In the genomic region with DNA sequence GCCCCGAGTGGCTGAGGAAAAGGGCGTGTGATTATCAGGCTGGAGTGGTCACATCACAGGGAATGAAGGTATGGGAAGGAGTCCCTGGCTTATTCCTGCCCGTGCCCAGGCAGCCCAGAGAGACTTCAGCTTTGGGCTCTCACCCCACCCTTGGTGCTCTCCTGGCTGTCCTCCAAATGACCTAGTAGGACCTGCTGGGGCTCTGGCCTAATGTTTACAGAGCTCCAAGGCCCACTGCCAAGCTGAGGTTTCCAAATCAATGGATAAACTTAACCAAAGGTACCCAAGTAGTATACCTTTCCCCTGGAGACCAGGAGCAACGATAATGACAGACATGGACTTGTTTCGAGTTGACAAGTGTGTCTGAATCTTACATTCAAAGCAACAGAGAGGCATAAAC, we compare ENCODE assay signal across 12 mouse cellular contexts.
DNase-seq lines count a peak whose midpoint lies in the region; ATAC-seq and TF ChIP-seq lines count a peak whose summit lies in the region.
"Had no signal": no experiment of that assay in that cellular context is flagged by ENCODE, and none has a peak within 500 bp of the region (broad histone marks: within the 10 kb centered on the region; RNA-seq: fewer than 3 reads in every experiment).

No protein-coding gene starts in this region.

- H3K4me1 ChIP-seq in liver, postnatal 0 days (ENCODE audit: insufficient read depth): peaks cover 5% of the 10 kb centered on the region; the same call in 1 of the 2 replicates
- peaks cover 13% of the 10 kb centered on the region for H3K4me1 ChIP-seq in neural tube, embryonic 15.5 days
- H3K4me1 ChIP-seq in midbrain, embryonic 15.5 days: peaks cover 6% of the 10 kb centered on the region; the same call in 1 of the 2 replicates
- H3K4me1 ChIP-seq: midbrain, embryonic 12.5 days had no signal

- no peaks in the 10 kb centered on the region for H3K27me3 ChIP-seq in liver, postnatal 0 days (ENCODE audit: insufficient read depth, low read length)
- H3K27me3 ChIP-seq in neural tube, embryonic 15.5 days (replicated peaks): no peaks in the 10 kb centered on the region
- H3K27me3 ChIP-seq in midbrain, embryonic 15.5 days (replicated peaks): no peaks in the 10 kb centered on the region
- H3K27me3 ChIP-seq: heart, embryonic 13.5 days; midbrain, embryonic 12.5 days had no signal

- TF ChIP-seq CTCF in liver, postnatal 0 days (IDR thresholded peaks at IDR 0.05; ENCODE audit: low read depth): no peak

- peak; percentile 13 for DNase-seq in gastrocnemius, postnatal 14 days
- no peak for DNase-seq in gastrocnemius, postnatal 36 days
- DNase-seq in ovary, postnatal 36 days (ENCODE audit: low spot score): peak; percentile 21
- DNase-seq in ovary, postnatal 14 days (ENCODE audit: low spot score): no peak
- peak; percentile 79 for DNase-seq in liver, postnatal 0 days
- DNase-seq in spleen, postnatal 36 days (ENCODE audit: low spot score in 2 of 2): no peak
- DNase-seq: cerebellum, adult 9-10 months; forebrain, postnatal 0 days had no signal

- WGBS in liver, postnatal 0 days (ENCODE audit: insufficient replicate concordance): 68% methylated on average over 5 of the region's 5 CpGs
- 91% methylated on average over 5 of the region's 5 CpGs for WGBS in neural tube, embryonic 15.5 days
- WGBS in midbrain, embryonic 15.5 days: 93% methylated on average over 5 of the region's 5 CpGs

- no peak for TF ChIP-seq EP300 in liver, postnatal 0 days (IDR thresholded peaks at IDR 0.05; ENCODE audit: low read depth)

- no peak overlapping the region for H3K4me3 ChIP-seq in liver, postnatal 0 days (ENCODE audit: low read depth, low read length)
- no peak overlapping the region for H3K4me3 ChIP-seq in neural tube, embryonic 15.5 days (replicated peaks)
- H3K4me3 ChIP-seq in midbrain, embryonic 15.5 days: no peak overlapping the region
- H3K4me3 ChIP-seq: heart, embryonic 13.5 days; midbrain, embryonic 12.5 days had no signal

- H3K27ac ChIP-seq in liver, postnatal 0 days (ENCODE audit: low read depth): no peak overlapping the region
- no peak overlapping the region for H3K27ac ChIP-seq in neural tube, embryonic 15.5 days (replicated peaks)
- no peak overlapping the region for H3K27ac ChIP-seq in midbrain, embryonic 15.5 days
- H3K27ac ChIP-seq: heart, embryonic 13.5 days; midbrain, embryonic 12.5 days had no signal

- ATAC-seq in liver, postnatal 0 days: peak; percentile 87
- no peak for ATAC-seq in neural tube, embryonic 15.5 days (ENCODE audit: low FRiP score)
- no peak for ATAC-seq in midbrain, embryonic 15.5 days (replicated peaks)
- ATAC-seq: forebrain, postnatal 0 days had no signal

- no peaks in the 10 kb centered on the region for H3K9me3 ChIP-seq in liver, postnatal 0 days (ENCODE audit: low read length)
- H3K9me3 ChIP-seq in neural tube, embryonic 15.5 days (replicated peaks): no peaks in the 10 kb centered on the region
- no peaks in the 10 kb centered on the region for H3K9me3 ChIP-seq in midbrain, embryonic 15.5 days
- H3K9me3 ChIP-seq: heart, embryonic 13.5 days; midbrain, embryonic 12.5 days had no signal

- H3K36me3 ChIP-seq in liver, postnatal 0 days (replicated peaks; ENCODE audit: insufficient read depth, low read length): peaks cover 10% of the 10 kb centered on the region; the same call in 1 of the 2 replicates
- peaks cover 20% of the 10 kb centered on the region; the same call in 1 of the 2 replicates for H3K36me3 ChIP-seq in neural tube, embryonic 15.5 days
- no peaks in the 10 kb centered on the region for H3K36me3 ChIP-seq in midbrain, embryonic 15.5 days (replicated peaks)

- no peak overlapping the region for H3K4me2 ChIP-seq in liver, postnatal 0 days (ENCODE audit: low read depth, low read length)
- no peak overlapping the region for H3K4me2 ChIP-seq in neural tube, embryonic 15.5 days
- no peak overlapping the region for H3K4me2 ChIP-seq in midbrain, embryonic 15.5 days
- H3K4me2 ChIP-seq: heart, embryonic 13.5 days; midbrain, embryonic 12.5 days had no signal

- intact Hi-C loops in gastrocnemius, postnatal 14 days (cut with DNase I; ENCODE audit: low total_unique reads): no loop called here
- intact Hi-C loops in gastrocnemius, postnatal 36 days (cut with DNase I): no loop called here

- no peak overlapping the region for H3K9ac ChIP-seq in liver, postnatal 0 days (replicated peaks)
- H3K9ac ChIP-seq in neural tube, embryonic 15.5 days (replicated peaks): no peak overlapping the region
- H3K9ac ChIP-seq in midbrain, embryonic 15.5 days: no peak overlapping the region
- H3K9ac ChIP-seq: forebrain, postnatal 0 days; heart, embryonic 13.5 days; midbrain, embryonic 12.5 days had no signal

Comparison
In these comparisons a context has a peak if more than half of its experiments do, and no peak if none do; other contexts are left out.
1. DNase-seq: peak in gastrocnemius, postnatal 14 days (single experiment), ovary, postnatal 36 days (single experiment) and liver, postnatal 0 days (single experiment); none in gastrocnemius, postnatal 36 days (0 of 2), ovary, postnatal 14 days (single experiment) and spleen, postnatal 36 days (0 of 2).